Mouse (Mus musculus): ENCODE data around the gene Tprn. TPM values are rescaled to one million over a fixed set of nuclear protein-coding genes. Genes with fewer than 3 reads are reported as not detected.

Tprn gene
- polyA plus RNA-seq, 1 experiment from 2014 or later, result 7.3 TPM

GRCm38 (mm10) chr2:25265897-25266656, 3.7 kb downstream of the Tprn start:
- Histone ChIP-seq H3K9me3 (ENCODE audit: control insufficient read depth, low read length) (no peaks in the 10 kb centered on the region), H3K4me1 (ENCODE audit: control insufficient read depth, insufficient read depth, low read length) (peaks cover 18% of the 10 kb centered on the region), H3K27ac (ENCODE audit: low read depth, low read length) (no peak overlapping the region), H3K27me3 (ENCODE audit: control insufficient read depth, insufficient read depth, low read length) (peaks cover 14% of the 10 kb centered on the region), H3K9ac (ENCODE audit: low read depth, low read length) (peak overlapping the region; percentile 24; the same call in 1 of the 2 replicates), H3K4me2 (replicated peaks; ENCODE audit: low read depth, low read length) (no peak overlapping the region), H3K4me3 (ENCODE audit: low read length) (no peak overlapping the region), H3K36me3 (ENCODE audit: control insufficient read depth, insufficient read depth, low read length) (peaks cover 23% of the 10 kb centered on the region)
- 60% methylated on average over 6 of the region's 6 CpGs for WGBS
- no peak for ATAC-seq (ENCODE audit: low FRiP score, low TSS enrichment)

GRCm38 (mm10) chr2:25266720-25267119, 4.3 kb downstream of the Tprn start:
- Histone ChIP-seq H3K9me3 (ENCODE audit: control insufficient read depth, low read length) (no peaks in the 10 kb centered on the region), H3K4me1 (ENCODE audit: control insufficient read depth, insufficient read depth, low read length) (peaks cover 24% of the 10 kb centered on the region), H3K27me3 (ENCODE audit: control insufficient read depth, insufficient read depth, low read length) (peaks cover 14% of the 10 kb centered on the region), H3K9ac (ENCODE audit: low read depth, low read length) (peak overlapping the region; percentile 24; the same call in 1 of the 2 replicates), H3K36me3 (ENCODE audit: control insufficient read depth, insufficient read depth, low read length) (peaks cover 24% of the 10 kb centered on the region), H3K4me2 (replicated peaks; ENCODE audit: low read depth, low read length) (no peak overlapping the region), H3K27ac (ENCODE audit: low read depth, low read length) (no peak overlapping the region), H3K4me3 (ENCODE audit: low read length) (no peak overlapping the region)
- 28% methylated on average over 2 of the region's 2 CpGs for WGBS
- ATAC-seq (ENCODE audit: low FRiP score, low TSS enrichment), result no peak

DNA sequence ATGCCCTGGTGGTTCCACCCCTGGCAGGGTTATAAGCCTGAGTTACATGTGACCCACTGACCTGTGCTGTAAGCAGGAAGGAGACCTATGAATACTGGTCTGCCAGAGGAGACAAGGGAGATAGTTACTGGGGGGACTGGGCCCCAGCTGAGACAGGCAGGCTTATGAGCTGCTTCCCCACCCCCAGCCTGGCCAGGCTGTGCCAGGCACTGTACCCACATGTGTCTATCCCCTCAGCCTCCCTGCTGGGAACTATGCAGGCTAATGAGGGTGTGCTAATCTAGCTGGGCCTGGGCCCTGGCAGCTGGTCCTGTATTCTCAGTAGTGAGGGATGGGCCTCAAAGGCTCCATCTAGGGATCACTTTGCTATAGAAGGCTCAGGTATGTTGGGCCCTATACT, 4.8 kb downstream of the Tprn start:
- Histone ChIP-seq H3K4me3 (ENCODE audit: low read length) (no peak overlapping the region), H3K4me2 (replicated peaks; ENCODE audit: low read depth, low read length) (no peak overlapping the region), H3K9ac (ENCODE audit: low read depth, low read length) (no peak overlapping the region), H3K36me3 (ENCODE audit: control insufficient read depth, insufficient read depth, low read length) (peaks cover 24% of the 10 kb centered on the region), H3K4me1 (ENCODE audit: control insufficient read depth, insufficient read depth, low read length) (peaks cover 24% of the 10 kb centered on the region), H3K27me3 (ENCODE audit: control insufficient read depth, insufficient read depth, low read length) (peaks cover 14% of the 10 kb centered on the region), H3K27ac (ENCODE audit: low read depth, low read length) (no peak overlapping the region), H3K9me3 (ENCODE audit: control insufficient read depth, low read length) (no peaks in the 10 kb centered on the region)
- no peak for ATAC-seq (ENCODE audit: low FRiP score, low TSS enrichment)

GRCm38 (mm10) chr2:25267746-25268309, 5.4 kb downstream of the Tprn start:
- Histone ChIP-seq H3K27ac (ENCODE audit: low read depth, low read length) (no peak overlapping the region), H3K4me2 (replicated peaks; ENCODE audit: low read depth, low read length) (no peak overlapping the region), H3K9me3 (ENCODE audit: control insufficient read depth, low read length) (no peaks in the 10 kb centered on the region), H3K4me1 (ENCODE audit: control insufficient read depth, insufficient read depth, low read length) (peaks cover 24% of the 10 kb centered on the region), H3K27me3 (ENCODE audit: control insufficient read depth, insufficient read depth, low read length) (peaks cover 14% of the 10 kb centered on the region), H3K9ac (ENCODE audit: low read depth, low read length) (no peak overlapping the region), H3K4me3 (ENCODE audit: low read length) (no peak overlapping the region), H3K36me3 (ENCODE audit: control insufficient read depth, insufficient read depth, low read length) (peaks cover 24% of the 10 kb centered on the region)
- ATAC-seq (ENCODE audit: low FRiP score, low TSS enrichment), result no peak
- 84% methylated on average over 4 of the region's 4 CpGs for WGBS

- ATAC-seq (ENCODE audit: low FRiP score, low TSS enrichment), result peak; percentile 97
- peak within 1 kb of the TSS; percentile 88 for H3K9ac ChIP-seq (ENCODE audit: low read depth, low read length)
- H3K4me1 ChIP-seq (ENCODE audit: control insufficient read depth, insufficient read depth, low read length), result peaks cover 18% of the 10 kb centered on the region
- peak within 1 kb of the TSS; percentile 76 for H3K27ac ChIP-seq (ENCODE audit: low read depth, low read length)
- peak within 1 kb of the TSS; percentile 93 for H3K4me3 ChIP-seq (ENCODE audit: low read length)
- peaks cover 60% of the 10 kb centered on the region for H3K36me3 ChIP-seq (ENCODE audit: control insufficient read depth, insufficient read depth, low read length)
- under 1% methylated on average over 55 of the region's 55 CpGs for WGBS
- peak within 1 kb of the TSS; percentile 94 for H3K4me2 ChIP-seq (replicated peaks; ENCODE audit: low read depth, low read length)
- no peaks in the 10 kb centered on the region for H3K27me3 ChIP-seq (ENCODE audit: control insufficient read depth, insufficient read depth, low read length)
- no peaks in the 10 kb centered on the region for H3K9me3 ChIP-seq (ENCODE audit: control insufficient read depth, low read length)
These were observed 9.6 kb downstream of the Tprn start, which contains the start of the genes Ssna1 and Anapc2 for GRCm38 (mm10) chr2:25271827-25272511. Ssna1 (minus strand) TSS chr2:25272438. Anapc2 (plus strand) TSS chr2:25272478.

DNA sequence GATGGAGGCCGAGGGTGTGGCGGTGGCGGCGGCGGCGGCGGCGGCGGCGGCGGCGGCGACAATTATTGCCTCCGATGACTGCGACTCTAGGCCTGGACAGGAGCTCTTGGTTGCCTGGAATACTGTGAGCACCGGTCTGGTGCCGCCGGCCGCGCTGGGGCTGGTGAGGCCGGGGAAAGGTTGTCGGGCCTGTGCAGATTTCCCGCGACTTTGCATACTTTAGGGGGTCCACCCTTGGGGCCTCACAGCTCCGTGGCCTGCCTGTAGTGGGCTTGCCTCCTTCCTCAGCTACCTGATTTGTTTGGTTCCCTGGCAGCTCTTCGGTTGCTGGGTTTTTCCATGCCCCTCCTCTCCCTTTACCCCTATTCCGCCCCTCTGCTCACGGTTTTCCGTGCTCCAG, 10.1 kb downstream of the Tprn start:
- Histone ChIP-seq H3K36me3 (ENCODE audit: control insufficient read depth, insufficient read depth, low read length) (peaks cover 63% of the 10 kb centered on the region), H3K27ac (ENCODE audit: low read depth, low read length) (no peak overlapping the region), H3K4me1 (ENCODE audit: control insufficient read depth, insufficient read depth, low read length) (peaks cover 18% of the 10 kb centered on the region), H3K4me2 (replicated peaks; ENCODE audit: low read depth, low read length) (peak overlapping the region; percentile 85), H3K27me3 (ENCODE audit: control insufficient read depth, insufficient read depth, low read length) (no peaks in the 10 kb centered on the region), H3K4me3 (ENCODE audit: low read length) (peak overlapping the region; percentile 93), H3K9me3 (ENCODE audit: control insufficient read depth, low read length) (no peaks in the 10 kb centered on the region), H3K9ac (ENCODE audit: low read depth, low read length) (peak overlapping the region; percentile 88)
- under 1% methylated on average over 29 of the region's 29 CpGs for WGBS
- peak; percentile 71 for ATAC-seq (ENCODE audit: low FRiP score, low TSS enrichment)

- Histone ChIP-seq H3K9ac (ENCODE audit: low read depth, low read length) (peak overlapping the region; percentile 88), H3K9me3 (ENCODE audit: control insufficient read depth, low read length) (no peaks in the 10 kb centered on the region), H3K27me3 (ENCODE audit: control insufficient read depth, insufficient read depth, low read length) (no peaks in the 10 kb centered on the region), H3K4me2 (replicated peaks; ENCODE audit: low read depth, low read length) (peak overlapping the region; percentile 85), H3K4me3 (ENCODE audit: low read length) (peak overlapping the region; percentile 93), H3K4me1 (ENCODE audit: control insufficient read depth, insufficient read depth, low read length) (peaks cover 18% of the 10 kb centered on the region), H3K36me3 (ENCODE audit: control insufficient read depth, insufficient read depth, low read length) (peaks cover 68% of the 10 kb centered on the region), H3K27ac (ENCODE audit: low read depth, low read length) (no peak overlapping the region)
- 33% methylated on average over 16 of the region's 16 CpGs for WGBS
- ATAC-seq (ENCODE audit: low FRiP score, low TSS enrichment), result no peak
These were observed 10.6 kb downstream of the Tprn start for GRCm38 (mm10) chr2:25273010-25273409.

DNA sequence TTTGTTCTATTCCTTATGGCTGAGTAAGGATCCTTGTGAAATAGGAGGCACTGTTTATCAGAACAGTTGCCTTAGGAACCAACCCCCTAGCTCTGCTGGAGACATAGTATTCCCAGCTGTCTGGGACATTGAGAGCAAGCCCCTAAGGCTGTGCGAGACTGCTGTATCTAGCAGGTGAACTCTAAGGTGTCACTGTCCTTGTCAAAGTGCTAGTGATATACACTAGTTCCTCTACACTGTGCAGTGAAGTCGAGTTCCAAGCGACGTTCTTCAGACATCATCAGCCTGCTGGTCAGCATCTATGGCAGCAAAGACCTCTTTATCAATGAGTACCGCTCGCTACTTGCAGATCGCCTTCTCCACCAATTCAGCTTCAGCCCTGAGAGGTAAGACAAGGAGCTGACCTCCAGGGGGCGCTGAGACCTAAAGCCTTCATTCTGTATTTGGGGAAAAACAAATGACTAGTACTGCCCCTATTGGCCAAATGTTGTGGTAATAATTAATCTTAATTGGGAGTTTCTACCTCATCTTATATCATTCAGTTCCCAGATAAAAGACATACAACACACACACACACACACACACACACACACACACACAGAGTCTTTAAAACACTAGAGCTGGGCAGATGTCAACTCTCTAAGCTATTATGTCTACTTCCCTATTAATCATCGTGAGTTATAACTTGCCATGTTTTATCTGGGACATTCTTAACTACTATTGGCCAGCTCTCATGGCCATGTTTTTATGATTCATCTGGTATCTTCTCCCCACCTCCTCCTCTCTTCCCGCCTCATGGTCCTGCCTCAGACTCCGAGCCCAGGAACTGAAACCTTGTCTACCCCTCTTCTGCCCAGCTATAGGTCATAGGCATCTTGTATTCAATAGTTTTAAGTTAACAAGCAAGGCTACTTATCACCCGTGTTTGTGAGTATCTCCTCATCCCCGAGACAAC, 16.8 kb downstream of the Tprn start:
- no peaks in the 10 kb centered on the region for H3K27me3 ChIP-seq (ENCODE audit: control insufficient read depth, insufficient read depth, low read length)
- WGBS, result 68% methylated on average over 13 of the region's 13 CpGs
- H3K9me3 ChIP-seq (ENCODE audit: control insufficient read depth, low read length), result no peaks in the 10 kb centered on the region
- H3K4me2 ChIP-seq (replicated peaks; ENCODE audit: low read depth, low read length), result no peak overlapping the region
- no peak overlapping the region for H3K27ac ChIP-seq (ENCODE audit: low read depth, low read length)
- H3K36me3 ChIP-seq (ENCODE audit: control insufficient read depth, insufficient read depth, low read length), result peaks cover 88% of the 10 kb centered on the region
- no peaks in the 10 kb centered on the region for H3K4me1 ChIP-seq (ENCODE audit: control insufficient read depth, insufficient read depth, low read length)
- no peak overlapping the region for H3K4me3 ChIP-seq (ENCODE audit: low read length)
- ATAC-seq (ENCODE audit: low FRiP score, low TSS enrichment), result no peak
- H3K9ac ChIP-seq (ENCODE audit: low read depth, low read length), result no peak overlapping the region

Data from kidney, embryonic 14.5 days (tissue).